Mouse (Mus musculus): ENCODE results near the gene Trmt5.

DNA sequence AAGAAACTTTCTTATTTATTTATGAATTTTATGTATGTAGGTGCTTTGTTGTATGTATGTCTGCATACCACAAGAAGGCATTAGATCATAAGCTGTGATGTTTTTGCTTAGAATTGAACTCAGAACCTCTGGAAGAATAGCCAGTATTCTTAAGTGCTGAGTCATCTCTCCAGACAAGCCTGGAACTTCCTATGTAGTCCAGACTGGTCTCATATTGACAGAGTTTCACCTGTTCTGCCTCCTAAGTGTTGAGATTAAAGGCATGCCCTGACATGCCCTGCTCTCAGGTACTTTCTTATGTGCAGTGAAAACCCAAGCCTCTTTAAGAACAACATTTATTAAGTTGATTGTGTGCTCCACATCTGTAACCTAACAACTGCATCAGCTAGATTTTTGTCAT lies 8.4 kb upstream of the Trmt5 start:
- TF ChIP-seq CTCF (IDR thresholded peaks at IDR 0.05; ENCODE audit: low read depth) = no peak
- no peak for TF ChIP-seq EP300 (IDR thresholded peaks at IDR 0.05; ENCODE audit: low read depth)

All from liver, embryonic 14.5 days (tissue).